Mouse (Mus musculus) kidney, adult 2 months (tissue): ENCODE measurements around the gene Lce1c.

Source experiments
- CTCF ChIP-seq: fragments of 200-500 bp; conservative IDR thresholded peaks from 2 replicates; pipeline ENCODE4 v1.5.1; 2011; ENCODE audit warnings: low read depth, mild to moderate bottlenecking, control low read depth, low read length, moderate library complexity, mixed read lengths; ENCODE audit not compliant: insufficient read depth, insufficient read length
- POLR2A ChIP-seq: fragments of 200-500 bp; IDR thresholded peaks from one replicate; pipeline ENCODE4 v1.6.1; 2011; ENCODE audit warnings: low read depth, low read length, control low read depth

- no peak for TF ChIP-seq CTCF
- no peak for TF ChIP-seq POLR2A
Observed at GRCm38 (mm10) chr3:92648207-92648606, 30.8 kb upstream of the Lce1c start, which contains the start of gene Lce1a1.
